Mouse (Mus musculus) hematopoietic stem cell, adult 5-6 weeks (primary cell): ENCODE data around the gene Ripply3. TPM values are rescaled to one million over a fixed set of nuclear protein-coding genes. Genes with fewer than 3 reads are reported as not detected.
"Not testable (repeated sequence)": the region's sequence is repeated elsewhere in the genome, so short reads cannot be mapped to it uniquely, and the experiment has no call there.

Source experiments
- ATAC-seq, 2 experiments: fragments of 125-278 bp in 1 of 2; replicated peaks in 1 of 2; 2 replicates each; pipeline ENCODE4 v1.8.0; 2016 to 2017; ENCODE audit warnings: inconsistent platforms in 2 of 2, mild to moderate bottlenecking in 2 of 2, moderate number of reproducible peaks in 2 of 2, low read depth in 1 of 2, moderate TSS enrichment in 1 of 2; ENCODE audit not compliant: low FRiP score in 2 of 2, poor library complexity in 2 of 2, severe bottlenecking in 2 of 2, insufficient read depth in 1 of 2, low TSS enrichment in 1 of 2
- total RNA-seq: library from RNA; stranded (forward); fragments of 172-1452, 232-1000 nt; gene quantifications from 2 replicates; pipeline ENCODE4 v1.2.3, GENCODE M21; 2017

The Ripply3 gene
- total RNA-seq, 1 experiment from 2014 or later, result 1.7 TPM

- ATAC-seq, result no peak
Observed at GRCm38 (mm10) chr16:94311931-94312330, 16.3 kb upstream of the Ripply3 start.

- ATAC-seq, result peak; percentile 87 to 91
Observed at GRCm38 (mm10) chr16:94312663-94313228, 15.5 kb upstream of the Ripply3 start.

DNA sequence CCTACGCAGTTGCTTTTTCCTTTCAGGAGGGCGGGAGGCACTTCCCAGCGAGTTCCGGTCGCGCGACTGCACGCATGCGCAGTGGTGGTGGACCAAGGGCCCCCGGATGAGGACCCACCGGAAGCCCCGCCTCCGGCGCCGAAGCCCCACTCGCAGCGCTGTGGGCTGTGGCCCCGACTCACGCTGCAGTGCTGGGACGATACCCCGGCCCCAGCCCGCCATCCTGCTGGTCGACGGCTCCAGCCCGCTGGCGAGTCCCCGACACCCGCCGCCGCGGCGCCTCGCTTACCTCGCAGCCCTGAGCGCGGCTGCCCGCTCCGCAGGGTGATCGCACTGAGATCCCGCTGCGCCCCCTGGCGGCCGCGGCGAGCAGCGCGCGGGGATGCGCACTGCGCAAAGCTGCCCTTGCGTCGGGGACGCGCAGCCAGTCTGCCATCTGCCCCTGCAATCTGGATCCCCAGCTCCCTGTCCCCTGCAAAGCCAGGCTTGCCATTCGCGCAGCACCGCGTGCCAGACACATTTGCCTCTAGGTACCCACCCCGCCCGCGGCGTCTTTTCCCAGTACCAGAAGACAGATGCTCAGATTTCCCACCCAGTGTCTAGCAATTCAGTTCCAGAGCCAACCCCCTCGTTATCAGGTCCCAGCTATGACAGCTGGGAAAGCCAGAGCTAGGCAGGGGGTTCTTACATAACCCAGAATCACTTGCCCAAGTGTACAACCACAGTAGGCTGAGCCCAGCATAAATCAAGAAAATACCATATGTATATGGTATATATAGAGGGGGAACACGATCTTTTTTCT is 14.8 kb upstream of the Ripply3 start, which contains the start of gene Hlcs:
Hlcs (minus strand) TSS at position 343 of the 802 bp plus-strand sequence.
- peak; percentile 70 to 80 for ATAC-seq

GRCm38 (mm10) chr16:94314626-94315025 is 13.6 kb upstream of the Ripply3 start:
- ATAC-seq, result no peak

- no peak for ATAC-seq
Observed at GRCm38 (mm10) chr16:94315215-94315614, 13.0 kb upstream of the Ripply3 start.

DNA sequence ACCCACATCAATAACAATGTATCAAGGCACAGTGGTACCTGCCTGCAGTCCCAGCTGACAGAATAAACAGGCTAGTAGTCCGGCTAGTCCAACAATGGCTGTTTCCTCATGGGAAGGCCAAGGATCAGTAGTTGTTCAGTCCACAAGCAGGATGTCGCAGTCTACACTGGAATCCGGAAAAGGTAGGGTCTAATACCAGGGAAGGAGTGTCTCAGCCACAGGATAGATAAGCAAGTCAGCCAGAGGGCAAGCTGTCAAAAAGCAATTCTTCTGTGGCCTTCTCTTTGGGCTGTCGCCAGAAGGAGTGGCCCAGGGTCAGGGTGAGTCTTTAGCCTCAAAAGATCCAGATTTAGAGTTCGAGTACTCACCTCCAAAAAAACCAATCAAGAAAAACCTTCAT is 10.5 kb upstream of the Ripply3 start:
- ATAC-seq, result no peak

- no peak for ATAC-seq
Observed at GRCm38 (mm10) chr16:94320223-94320622, 8.0 kb upstream of the Ripply3 start.

DNA sequence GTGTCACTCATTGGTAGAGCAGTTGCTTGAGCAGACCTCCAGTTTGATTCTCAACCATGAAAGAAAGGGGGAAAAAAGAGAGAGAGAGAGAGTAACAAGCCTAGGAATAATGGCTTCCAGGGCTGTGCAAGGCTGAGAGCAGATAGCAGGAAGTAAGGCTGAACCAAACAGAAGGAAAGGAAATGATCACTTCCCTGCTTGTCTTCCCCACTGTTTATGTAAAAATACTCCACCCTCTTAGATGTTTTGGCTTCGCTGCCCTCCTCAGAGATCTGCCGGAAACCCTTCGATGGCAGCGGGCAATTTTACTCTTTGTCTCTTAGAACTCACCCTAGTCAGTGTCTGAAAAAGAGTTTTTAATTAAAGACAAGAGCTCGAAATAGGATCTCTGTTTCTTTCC is 4.5 kb upstream of the Ripply3 start:
- no peak for ATAC-seq

DNA sequence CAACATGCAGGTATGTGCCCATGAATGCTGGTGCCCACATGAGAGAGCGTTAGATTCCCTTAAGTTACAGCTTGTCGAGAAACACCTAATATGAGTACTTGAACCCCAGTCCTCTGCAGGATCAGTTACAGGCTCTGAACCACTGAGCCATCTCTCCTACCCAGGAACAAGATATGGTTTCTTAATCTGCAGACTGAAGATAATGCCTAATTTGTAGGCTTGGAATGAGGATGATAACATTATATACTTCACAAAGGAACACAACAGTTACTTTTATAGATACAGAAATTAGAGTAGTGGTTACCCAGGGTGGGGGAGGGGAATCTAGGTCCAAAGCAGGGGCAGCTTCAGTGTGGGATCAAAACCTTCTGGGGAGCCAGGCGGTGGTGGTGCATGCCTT is 2.2 kb upstream of the Ripply3 start:
- no peak for ATAC-seq

GRCm38 (mm10) chr16:94328881-94329867 is 954 bp downstream of the Ripply3 start:
- ATAC-seq, result peak; percentile 44 to 65; a peak in 3 of 4 replicates

- ATAC-seq, result no peak
Observed at GRCm38 (mm10) chr16:94330429-94330828, 2.2 kb downstream of the Ripply3 start.

GRCm38 (mm10) chr16:94331233-94331885 is 3.1 kb downstream of the Ripply3 start:
- no peak for ATAC-seq

DNA sequence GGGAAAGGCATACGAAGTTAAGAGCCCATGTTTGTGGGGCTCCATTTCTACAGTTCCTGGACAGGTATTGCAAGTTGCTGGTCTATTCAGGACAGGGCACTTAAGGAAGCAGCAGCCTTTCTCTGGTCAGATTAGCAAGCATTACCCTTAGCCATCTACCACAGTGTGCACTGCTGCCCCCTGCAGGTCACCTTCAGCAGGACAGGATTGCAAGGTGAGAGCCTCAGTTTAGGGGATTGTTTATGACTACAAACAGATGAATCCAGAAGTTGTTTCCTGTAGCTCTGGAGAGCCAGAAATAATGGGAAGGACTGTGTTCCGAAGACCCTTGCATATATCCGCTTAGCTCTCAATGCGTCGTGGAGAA is 3.6 kb downstream of the Ripply3 start:
- ATAC-seq, result peak; percentile 51 to 70; a peak in 1 of 4 replicates

GRCm38 (mm10) chr16:94335656-94336055 is 7.4 kb downstream of the Ripply3 start:
- ATAC-seq, result no peak

DNA sequence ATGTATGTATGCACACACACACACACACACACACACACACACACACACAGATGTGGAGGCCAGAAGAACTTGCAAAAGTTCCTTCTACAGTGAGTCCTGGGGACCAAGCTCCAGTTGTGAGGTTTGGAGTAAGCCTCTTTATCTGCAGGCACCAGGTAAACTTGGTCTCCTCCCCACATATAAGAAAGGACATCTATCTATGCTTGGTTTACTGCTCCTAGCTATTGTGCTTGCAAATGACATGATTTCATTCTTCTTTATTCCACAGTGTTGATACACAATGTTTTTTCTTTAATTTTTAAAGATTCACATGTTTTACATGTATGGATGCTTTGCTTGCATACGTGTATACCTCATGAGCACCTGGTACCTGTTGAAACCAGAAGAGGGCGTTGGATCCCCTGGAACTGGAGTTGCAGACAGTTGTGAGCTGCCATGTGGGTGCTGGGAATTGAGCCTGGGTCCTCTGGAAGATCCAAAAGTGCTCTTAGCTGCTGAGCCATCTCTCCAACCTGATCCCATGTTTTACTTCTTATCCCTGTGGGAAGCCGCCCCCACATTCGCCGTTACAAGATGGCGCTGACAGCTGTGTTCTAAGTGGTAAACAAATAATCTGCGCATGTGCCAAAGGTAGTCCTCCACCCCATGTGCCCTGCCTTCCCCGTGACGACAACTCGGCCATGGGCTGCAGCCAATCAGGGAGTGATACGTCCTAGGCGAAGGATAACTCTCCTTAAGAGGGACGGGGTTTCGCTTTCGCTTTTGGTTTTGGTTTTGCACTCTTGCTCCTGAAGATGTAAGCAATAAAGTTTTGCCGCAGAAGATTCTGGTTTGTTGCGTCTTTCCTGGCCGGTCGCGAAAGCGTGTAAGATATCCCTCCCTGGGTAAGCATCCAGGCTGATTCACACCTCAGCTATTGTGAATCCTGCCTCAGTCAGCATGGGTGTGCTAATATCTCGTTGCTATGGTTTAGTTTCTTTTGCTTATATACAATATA is 11.2 kb downstream of the Ripply3 start:
- ATAC-seq, result not testable (repeated sequence)

DNA sequence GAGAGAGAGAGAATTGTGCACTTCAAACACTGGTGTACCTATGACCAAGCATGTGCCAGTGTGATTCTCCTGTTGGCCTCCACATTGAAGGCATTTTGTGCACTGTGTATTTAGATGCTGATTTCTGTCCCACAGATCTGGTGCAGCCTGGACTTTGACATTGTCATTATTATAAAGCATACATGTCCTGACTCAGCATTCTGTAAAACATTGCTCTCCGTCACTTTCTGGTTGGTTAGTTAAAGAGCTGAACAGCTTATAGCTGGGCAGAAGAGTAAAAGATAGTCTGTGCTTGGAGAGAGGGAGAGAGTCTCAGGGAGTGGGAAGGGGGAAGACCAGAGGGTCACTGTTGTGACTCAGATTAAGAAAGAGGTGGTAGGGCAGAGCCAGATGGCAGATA is 17.5 kb downstream of the Ripply3 start:
- ATAC-seq, result no peak
